Mouse (Mus musculus) embryonic fibroblast, embryonic 13.5 days (primary cell): Measurements from ENCODE around the gene Vps45. TPM values are rescaled to one million over a fixed set of nuclear protein-coding genes. Genes with fewer than 3 reads are reported as not detected.
A peak's percentile ranks its signal among the peaks of the same experiment; 100 is the strongest.

Experiments
- H3K27ac ChIP-seq: 2 replicates; pipeline ENCODE4 v1.5.1; 2012; ENCODE audit warnings: low read length, control low read depth, inconsistent platforms; ENCODE audit not compliant: insufficient read depth
- H3K4me1 ChIP-seq: 2 replicates; pipeline ENCODE4 v1.6.1; 2011; ENCODE audit warnings: low read length; ENCODE audit not compliant: control insufficient read depth, insufficient read depth
- H3K4me3 ChIP-seq: 2 replicates; pipeline ENCODE4 v1.5.1; 2011; ENCODE audit warnings: mild to moderate bottlenecking, control low read depth, low read length; ENCODE audit not compliant: insufficient read depth
- CTCF ChIP-seq: IDR thresholded peaks from 2 replicates; pipeline ENCODE4 v1.5.1; 2011; ENCODE audit warnings: mild to moderate bottlenecking, control low read depth, low read length, moderate library complexity, borderline replicate concordance; ENCODE audit not compliant: insufficient read depth
- POLR2A ChIP-seq: IDR thresholded peaks from 2 replicates; pipeline ENCODE4 v1.6.1; 2011; ENCODE audit warnings: low read depth, mild to moderate bottlenecking, control low read depth, low read length, moderate library complexity
- polyA plus RNA-seq: library from polyadenylated mRNA; stranded (reverse); fragments of >200 nt; gene quantifications from 2 replicates; pipeline ENCODE4 v1.2.4, GENCODE M21; 2011; ENCODE audit warnings: low read depth; ENCODE audit not compliant: missing spikeins, insufficient read length

The Vps45 gene
- polyA plus RNA-seq, 1 experiment, result 15.6 TPM

- Histone ChIP-seq H3K4me3 (peak overlapping the region; percentile 96), H3K27ac (peak overlapping the region; percentile 73), H3K4me1 (peaks cover 14% of the 10 kb centered on the region)
- no peak for TF ChIP-seq POLR2A
- TF ChIP-seq CTCF, result no peak
Measured at GRCm38 (mm10) chr3:95994381-95994846, 63.9 kb downstream of the Vps45 start.

GRCm38 (mm10) chr3:95993881-95994280 lies 64.4 kb downstream of the Vps45 start:
- Histone ChIP-seq H3K27ac (no peak overlapping the region; the same call in 1 of the 2 replicates), H3K4me3 (peak overlapping the region; percentile 96), H3K4me1 (peaks cover 14% of the 10 kb centered on the region)
- TF ChIP-seq POLR2A, result peak; percentile 14; the same call in 1 of the 2 replicates
- no peak for TF ChIP-seq CTCF

- no peak overlapping the region for H3K27ac ChIP-seq
- H3K4me1 ChIP-seq, result peaks cover 14% of the 10 kb centered on the region
- peak overlapping the region; percentile 96; the same call in 1 of the 2 replicates for H3K4me3 ChIP-seq
- TF ChIP-seq POLR2A (no peak), CTCF (no peak)
Measured at GRCm38 (mm10) chr3:95992990-95993603, 65.2 kb downstream of the Vps45 start.

- TF ChIP-seq CTCF (no peak), POLR2A (no peak)
- Histone ChIP-seq H3K4me1 (peaks cover 16% of the 10 kb centered on the region), H3K27ac (peak overlapping the region; percentile 46; the same call in 1 of the 2 replicates), H3K4me3 (no peak overlapping the region)
Measured at GRCm38 (mm10) chr3:95990413-95990941, 67.8 kb downstream of the Vps45 start.

- Histone ChIP-seq H3K27ac (no peak overlapping the region), H3K4me3 (no peak overlapping the region), H3K4me1 (peaks cover 19% of the 10 kb centered on the region)
- no peak for TF ChIP-seq CTCF
- no peak for TF ChIP-seq POLR2A
Measured at GRCm38 (mm10) chr3:95988969-95989368, 69.3 kb downstream of the Vps45 start.

GRCm38 (mm10) chr3:95988138-95988537 lies 70.1 kb downstream of the Vps45 start:
- Histone ChIP-seq H3K4me1 (peaks cover 16% of the 10 kb centered on the region), H3K27ac (no peak overlapping the region), H3K4me3 (no peak overlapping the region)
- TF ChIP-seq CTCF (no peak), POLR2A (no peak)

GRCm38 (mm10) chr3:95987386-95988110 lies 70.7 kb downstream of the Vps45 start:
- no peak overlapping the region for H3K27ac ChIP-seq
- no peak overlapping the region for H3K4me3 ChIP-seq
- peaks cover 16% of the 10 kb centered on the region for H3K4me1 ChIP-seq
- TF ChIP-seq POLR2A (no peak), CTCF (no peak)

GRCm38 (mm10) chr3:95986984-95987383 lies 71.3 kb downstream of the Vps45 start:
- H3K4me1 ChIP-seq, result peaks cover 14% of the 10 kb centered on the region
- no peak for TF ChIP-seq CTCF
- no peak for TF ChIP-seq POLR2A
- H3K27ac ChIP-seq, result no peak overlapping the region
- H3K4me3 ChIP-seq, result no peak overlapping the region

GRCm38 (mm10) chr3:95986001-95986622 lies 72.2 kb downstream of the Vps45 start:
- peaks cover 16% of the 10 kb centered on the region for H3K4me1 ChIP-seq
- H3K27ac ChIP-seq, result peak overlapping the region; percentile 76
- no peak overlapping the region for H3K4me3 ChIP-seq
- TF ChIP-seq POLR2A, result peak; percentile 74
- no peak for TF ChIP-seq CTCF
